Mouse (Mus musculus): ENCODE measurements around the gene Gpr179. TPM values are rescaled to one million over a fixed set of nuclear protein-coding genes. Genes with fewer than 3 reads are reported as not detected.
A peak's percentile ranks its signal among the peaks of the same experiment; 100 is the strongest.

Gene Gpr179
- polyA plus RNA-seq (2012; fragmentation: generic; extraction: Trizol): 0.08 TPM

DNA sequence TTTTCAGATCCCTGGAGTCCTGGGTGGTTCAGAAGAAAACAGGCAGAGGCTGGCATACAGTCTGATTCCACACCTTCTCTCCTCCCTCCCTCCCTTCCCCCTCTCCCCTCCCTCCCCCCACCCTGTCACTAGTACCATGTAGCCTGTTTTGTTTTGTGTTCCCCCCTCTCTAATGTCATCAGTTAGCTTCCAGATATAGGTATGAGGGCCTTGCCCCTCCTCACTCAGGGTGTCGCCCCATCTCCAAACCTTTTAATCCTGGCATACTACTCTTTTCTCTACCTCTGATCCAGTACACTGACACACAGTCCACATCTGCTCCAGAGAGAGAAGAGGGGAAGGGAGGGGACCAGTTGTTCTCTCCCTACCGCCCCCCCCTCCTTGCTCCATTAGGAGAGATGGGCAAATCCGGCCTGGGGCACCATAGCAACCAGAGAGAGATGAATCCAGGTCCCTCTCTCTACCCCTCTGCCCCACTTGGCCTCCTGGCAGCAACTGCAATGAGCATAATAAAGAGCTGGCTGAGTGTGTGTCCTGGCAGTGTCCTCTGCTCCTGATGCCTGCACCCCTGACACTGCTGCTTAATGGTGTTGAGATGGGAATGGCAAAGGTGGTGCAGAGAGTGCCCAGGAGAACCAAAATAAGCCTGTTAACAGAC is at the start of gene Gpr179:
Gpr179 (minus strand) TSS at position 51 of the 658 bp plus-strand sequence.
- H3K4me2 ChIP-seq (ENCODE audit: low read depth): no peak within 1 kb of the TSS
- no peaks in the 10 kb centered on the region for H3K79me2 ChIP-seq (ENCODE audit: control insufficient read depth, insufficient read depth)
- no peak for TF ChIP-seq SRF (IDR thresholded peaks at IDR 0.05; ENCODE audit: control insufficient read depth, insufficient read length, low read depth)
- no peak for TF ChIP-seq POLR2A (IDR thresholded peaks at IDR 0.05; ENCODE audit: insufficient read length, low read depth)
- no peak for TF ChIP-seq MYOD1 (IDR thresholded peaks at IDR 0.05; ENCODE audit: control insufficient read depth in 1 of 3, insufficient read length in 2 of 3, low read depth in 2 of 3)
- TF ChIP-seq MAX (IDR thresholded peaks at IDR 0.05; ENCODE audit: low read depth): no peak
- TF ChIP-seq USF1 (IDR thresholded peaks at IDR 0.05; ENCODE audit: low read depth): no peak
- no peak within 1 kb of the TSS for H3ac ChIP-seq (ENCODE audit: control insufficient read depth, insufficient read length)
- H3K27me3 ChIP-seq (ENCODE audit: control insufficient read depth, insufficient read depth, insufficient read length): no peaks in the 10 kb centered on the region
- no peak within 1 kb of the TSS for H3K4me3 ChIP-seq
- no peaks in the 10 kb centered on the region for H3K36me3 ChIP-seq (ENCODE audit: control insufficient read depth, insufficient read depth)

DNA sequence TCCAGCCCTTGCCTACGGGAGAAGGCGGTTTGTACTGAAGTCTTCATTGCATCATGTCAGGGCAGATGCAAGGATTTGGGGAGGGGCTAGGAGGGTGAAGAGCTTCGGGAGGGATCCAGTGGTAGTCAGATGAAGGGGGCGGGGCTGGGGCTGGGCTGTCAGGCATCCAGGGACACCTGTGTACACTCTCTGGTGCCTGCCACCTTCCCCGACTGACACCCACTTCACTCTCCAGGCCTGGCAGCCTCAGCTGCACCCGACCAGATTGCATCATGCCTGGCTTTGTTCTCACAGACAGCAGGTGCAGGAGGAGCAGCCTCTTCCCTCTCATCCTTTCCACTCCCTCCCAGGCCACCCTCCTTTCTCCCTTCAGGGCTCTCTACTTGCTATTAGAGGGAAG is 49.2 kb upstream of the Gpr179 start:
- Histone ChIP-seq H3ac (ENCODE audit: control insufficient read depth, insufficient read length) (no peak overlapping the region), H3K4me2 (ENCODE audit: low read depth) (peak overlapping the region; percentile 34), H3K36me3 (ENCODE audit: control insufficient read depth, insufficient read depth) (no peaks in the 10 kb centered on the region), H3K79me2 (ENCODE audit: control insufficient read depth, insufficient read depth) (no peaks in the 10 kb centered on the region), H3K27me3 (ENCODE audit: control insufficient read depth, insufficient read depth, insufficient read length) (no peaks in the 10 kb centered on the region), H3K4me3 (peak overlapping the region; percentile 1)
- peak; percentile 63 for TF ChIP-seq POLR2A (IDR thresholded peaks at IDR 0.05; ENCODE audit: insufficient read length, low read depth)
- TF ChIP-seq POLR2AphosphoS2 (IDR thresholded peaks at IDR 0.05; ENCODE audit: insufficient read length, low read depth): peak; percentile 71
- TF ChIP-seq REST (IDR thresholded peaks at IDR 0.05; ENCODE audit: insufficient read depth, insufficient read length): no peak
- TF ChIP-seq TCF12 (IDR thresholded peaks at IDR 0.05; ENCODE audit: insufficient read depth, poor library complexity, severe bottlenecking): no peak
- peak; percentile 57 for TF ChIP-seq TCF3 (IDR thresholded peaks at IDR 0.05; ENCODE audit: insufficient read length, low read depth)
- TF ChIP-seq MYOG (IDR thresholded peaks at IDR 0.05; ENCODE audit: control insufficient read depth in 1 of 3, insufficient read depth in 1 of 3, insufficient read length in 2 of 3, low read depth in 2 of 3): peak; percentile 68 to 98 (median 85)
- TF ChIP-seq USF1 (IDR thresholded peaks at IDR 0.05; ENCODE audit: low read depth): no peak
- no peak for TF ChIP-seq SRF (IDR thresholded peaks at IDR 0.05; ENCODE audit: control insufficient read depth, insufficient read length, low read depth)
- peak; percentile 72 to 99 (median 94) for TF ChIP-seq MYOD1 (IDR thresholded peaks at IDR 0.05; ENCODE audit: control insufficient read depth in 1 of 3, insufficient read length in 2 of 3, low read depth in 2 of 3)
- no peak for TF ChIP-seq E2F4 (IDR thresholded peaks at IDR 0.05; ENCODE audit: insufficient read depth)
- no peak for TF ChIP-seq MAX (IDR thresholded peaks at IDR 0.05; ENCODE audit: low read depth)
- TF ChIP-seq CEBPB (IDR thresholded peaks at IDR 0.05; ENCODE audit: insufficient read depth, poor library complexity, severe bottlenecking): peak; percentile 88

DNA sequence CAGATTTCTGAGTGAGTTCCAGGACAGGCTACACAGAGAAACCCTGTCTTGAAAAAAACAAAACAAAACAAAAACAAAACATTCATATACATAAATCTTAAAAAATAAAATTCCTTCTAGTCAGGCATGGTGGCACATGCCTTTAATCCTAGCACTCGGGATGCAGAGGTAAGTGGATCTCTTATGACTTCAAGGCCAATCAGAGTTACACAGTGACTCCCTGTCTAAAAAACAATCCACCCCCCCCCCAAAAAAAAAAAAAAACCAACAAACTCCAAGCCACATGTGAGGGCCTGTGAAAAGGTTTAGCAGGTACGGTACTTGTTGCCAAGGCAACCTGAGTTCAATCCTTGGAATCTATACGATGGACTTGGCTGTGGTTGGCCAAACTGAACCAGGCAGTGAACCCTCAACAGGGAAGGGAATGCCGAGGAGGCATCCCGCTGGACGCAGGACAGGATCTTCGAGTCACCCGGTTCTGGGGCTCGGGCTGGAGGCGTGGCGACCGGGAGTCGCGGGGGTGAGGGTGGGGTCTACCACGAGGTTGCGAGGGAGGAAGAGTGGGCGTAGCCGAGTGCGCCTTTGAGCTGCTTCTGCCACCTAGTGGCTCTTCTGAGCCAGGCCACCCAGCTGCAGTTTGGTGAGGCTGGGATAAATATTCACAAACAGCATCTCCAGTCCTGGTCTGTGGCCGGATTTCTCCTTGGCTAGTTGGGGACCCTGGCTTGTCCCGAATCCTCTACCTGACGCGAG is 48.3 kb upstream of the Gpr179 start:
- peak overlapping the region; percentile 66 for H3K4me2 ChIP-seq (ENCODE audit: low read depth)
- H3K4me3 ChIP-seq: peak overlapping the region; percentile 1
- no peak overlapping the region for H3ac ChIP-seq (ENCODE audit: control insufficient read depth, insufficient read length)
- H3K79me2 ChIP-seq (ENCODE audit: control insufficient read depth, insufficient read depth): no peaks in the 10 kb centered on the region
- peaks cover 3% of the 10 kb centered on the region for H3K36me3 ChIP-seq (ENCODE audit: control insufficient read depth, insufficient read depth)
- TF ChIP-seq MYOD1 (IDR thresholded peaks at IDR 0.05; ENCODE audit: control insufficient read depth in 1 of 3, insufficient read length in 2 of 3, low read depth in 2 of 3): peak in 1 of 3 experiments; percentile 31
- TF ChIP-seq USF1 (IDR thresholded peaks at IDR 0.05; ENCODE audit: low read depth): no peak
- TF ChIP-seq MAX (IDR thresholded peaks at IDR 0.05; ENCODE audit: low read depth): no peak
- no peak for TF ChIP-seq E2F4 (IDR thresholded peaks at IDR 0.05; ENCODE audit: insufficient read depth)
- TF ChIP-seq CEBPB (IDR thresholded peaks at IDR 0.05; ENCODE audit: insufficient read depth, poor library complexity, severe bottlenecking): no peak
- peak; percentile 85 for TF ChIP-seq POLR2AphosphoS2 (IDR thresholded peaks at IDR 0.05; ENCODE audit: insufficient read length, low read depth)
- peak; percentile 63 for TF ChIP-seq POLR2A (IDR thresholded peaks at IDR 0.05; ENCODE audit: insufficient read length, low read depth)
- no peak for TF ChIP-seq TCF12 (IDR thresholded peaks at IDR 0.05; ENCODE audit: insufficient read depth, poor library complexity, severe bottlenecking)
- no peak for TF ChIP-seq SRF (IDR thresholded peaks at IDR 0.05; ENCODE audit: control insufficient read depth, insufficient read length, low read depth)
- no peak for TF ChIP-seq TCF3 (IDR thresholded peaks at IDR 0.05; ENCODE audit: insufficient read length, low read depth)
- no peak for TF ChIP-seq REST (IDR thresholded peaks at IDR 0.05; ENCODE audit: insufficient read depth, insufficient read length)
- peak in 1 of 3 experiments; percentile 47 for TF ChIP-seq MYOG (IDR thresholded peaks at IDR 0.05; ENCODE audit: control insufficient read depth in 1 of 3, insufficient read depth in 1 of 3, insufficient read length in 2 of 3, low read depth in 2 of 3)
- H3K27me3 ChIP-seq (ENCODE audit: control insufficient read depth, insufficient read depth, insufficient read length): no peaks in the 10 kb centered on the region

DNA sequence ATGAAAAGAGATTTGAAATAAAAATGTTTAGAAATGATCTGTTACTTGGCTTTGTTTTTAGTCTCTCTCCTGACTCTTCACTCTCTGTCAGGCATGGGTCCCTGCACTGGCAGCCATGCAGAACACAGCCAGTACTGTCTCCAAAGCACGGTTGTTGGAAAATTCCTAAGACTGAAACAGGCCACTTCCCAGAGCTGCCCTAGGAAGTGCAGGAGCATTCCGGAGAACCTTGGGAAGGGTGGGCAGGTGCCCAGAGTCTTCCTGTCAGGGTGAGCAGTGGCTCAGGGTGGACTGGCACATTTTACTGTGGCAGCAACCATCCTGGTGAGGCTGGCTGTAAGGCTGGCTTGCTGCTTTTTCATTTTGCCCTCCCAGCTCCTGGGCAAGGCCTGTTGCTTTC is 46.6 kb upstream of the Gpr179 start:
- TF ChIP-seq CEBPB (IDR thresholded peaks at IDR 0.05; ENCODE audit: insufficient read depth, poor library complexity, severe bottlenecking) (no peak), USF1 (IDR thresholded peaks at IDR 0.05; ENCODE audit: low read depth) (no peak), MAX (IDR thresholded peaks at IDR 0.05; ENCODE audit: low read depth) (no peak), POLR2A (IDR thresholded peaks at IDR 0.05; ENCODE audit: insufficient read length, low read depth) (no peak), MYOG (IDR thresholded peaks at IDR 0.05; ENCODE audit: control insufficient read depth in 1 of 3, insufficient read depth in 1 of 3, insufficient read length in 2 of 3, low read depth in 2 of 3) (no peak), REST (IDR thresholded peaks at IDR 0.05; ENCODE audit: insufficient read depth, insufficient read length) (no peak), TCF12 (IDR thresholded peaks at IDR 0.05; ENCODE audit: insufficient read depth, poor library complexity, severe bottlenecking) (no peak), E2F4 (IDR thresholded peaks at IDR 0.05; ENCODE audit: insufficient read depth) (no peak), MYOD1 (IDR thresholded peaks at IDR 0.05; ENCODE audit: control insufficient read depth in 1 of 3, insufficient read length in 2 of 3, low read depth in 2 of 3) (no peak), TCF3 (IDR thresholded peaks at IDR 0.05; ENCODE audit: insufficient read length, low read depth) (no peak), POLR2AphosphoS2 (IDR thresholded peaks at IDR 0.05; ENCODE audit: insufficient read length, low read depth) (no peak), SRF (IDR thresholded peaks at IDR 0.05; ENCODE audit: control insufficient read depth, insufficient read length, low read depth) (no peak)
- Histone ChIP-seq H3K4me3 (no peak overlapping the region), H3ac (ENCODE audit: control insufficient read depth, insufficient read length) (no peak overlapping the region), H3K4me2 (ENCODE audit: low read depth) (no peak overlapping the region), H3K79me2 (ENCODE audit: control insufficient read depth, insufficient read depth) (no peaks in the 10 kb centered on the region), H3K36me3 (ENCODE audit: control insufficient read depth, insufficient read depth) (peaks cover 12% of the 10 kb centered on the region), H3K27me3 (ENCODE audit: control insufficient read depth, insufficient read depth, insufficient read length) (no peaks in the 10 kb centered on the region)

Data from myocyte (in vitro differentiated cells).